Mouse (Mus musculus) thymus, adult 2 months (tissue): ENCODE results near the gene Rad51b.

ENCODE experiments used
- CTCF ChIP-seq: fragments of 200-500 bp; IDR thresholded peaks from 2 replicates; pipeline ENCODE4 v1.5.1; 2012; ENCODE audit warnings: mild to moderate bottlenecking, control low read depth, low read length, moderate library complexity, borderline replicate concordance; ENCODE audit not compliant: control insufficient read depth, poor library complexity, insufficient read depth; ENCODE audit errors: extremely low read depth
- POLR2A ChIP-seq: fragments of 200-500 bp; IDR thresholded peaks from 2 replicates; pipeline ENCODE4 v1.6.1; 2012; ENCODE audit warnings: mild to moderate bottlenecking, low read length, control low read depth, moderate library complexity; ENCODE audit not compliant: control insufficient read depth, poor library complexity, insufficient read depth; ENCODE audit errors: extremely low read depth

DNA sequence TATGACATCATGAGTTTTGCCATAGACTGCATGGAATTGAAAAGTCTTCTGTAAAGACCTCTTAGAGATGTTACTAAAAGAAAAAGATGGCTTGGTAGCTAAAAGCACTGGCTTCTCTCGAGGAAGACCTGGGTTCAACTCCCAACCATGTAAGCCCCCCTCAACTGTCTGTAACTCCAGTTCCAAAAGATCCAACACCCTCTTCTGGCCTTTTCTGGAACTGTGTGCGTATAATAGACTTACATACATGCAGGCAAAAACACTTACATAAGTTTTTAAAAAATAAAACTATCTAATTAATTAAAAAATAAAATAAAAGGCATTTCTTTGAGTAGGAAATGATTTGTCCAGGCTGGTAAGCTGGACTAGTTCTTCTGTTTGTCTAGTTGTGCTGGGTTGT, 387.3 kb downstream of the Rad51b start:
- TF ChIP-seq CTCF (no peak), POLR2A (no peak)
